Mouse (Mus musculus) gastrocnemius, postnatal 10 days (tissue): ENCODE data around the gene Ktn1. TPM values are rescaled to one million over a fixed set of nuclear protein-coding genes. Genes with fewer than 3 reads are reported as not detected.
A peak's percentile ranks its signal among the peaks of the same experiment; 100 is the strongest.

Experiments used
- DNase-seq: peaks from one replicate; pipeline ENCODE4 v3.0.0; 2021; ENCODE audit warnings: mixed read lengths
- total RNA-seq, 2 experiments: library from RNA; stranded (reverse); gene quantifications; 2 replicates each; pipeline ENCODE4 v1.2.3; 2021

Ktn1 gene
- total RNA-seq, 2 experiments from 2014 or later = 124 to 157 TPM

DNA sequence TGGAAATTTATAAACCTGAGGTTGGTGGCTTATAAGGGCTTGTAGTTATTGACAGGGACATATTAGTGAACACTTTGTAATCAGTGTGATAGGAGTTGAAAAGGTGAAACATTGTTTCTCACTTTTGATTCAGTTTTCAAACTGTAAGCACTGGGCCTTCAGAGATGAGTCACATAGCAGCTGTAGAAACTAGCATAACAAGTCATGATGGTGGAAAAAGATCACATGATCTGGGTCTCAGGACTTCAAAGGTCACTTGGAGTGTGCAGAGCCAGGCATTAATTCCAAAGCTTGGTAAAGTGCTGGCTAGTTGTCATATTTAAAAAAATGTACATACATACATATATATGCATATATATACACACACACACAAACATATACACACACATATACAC is 16.2 kb downstream of the Ktn1 start:
- DNase-seq = no peak

DNA sequence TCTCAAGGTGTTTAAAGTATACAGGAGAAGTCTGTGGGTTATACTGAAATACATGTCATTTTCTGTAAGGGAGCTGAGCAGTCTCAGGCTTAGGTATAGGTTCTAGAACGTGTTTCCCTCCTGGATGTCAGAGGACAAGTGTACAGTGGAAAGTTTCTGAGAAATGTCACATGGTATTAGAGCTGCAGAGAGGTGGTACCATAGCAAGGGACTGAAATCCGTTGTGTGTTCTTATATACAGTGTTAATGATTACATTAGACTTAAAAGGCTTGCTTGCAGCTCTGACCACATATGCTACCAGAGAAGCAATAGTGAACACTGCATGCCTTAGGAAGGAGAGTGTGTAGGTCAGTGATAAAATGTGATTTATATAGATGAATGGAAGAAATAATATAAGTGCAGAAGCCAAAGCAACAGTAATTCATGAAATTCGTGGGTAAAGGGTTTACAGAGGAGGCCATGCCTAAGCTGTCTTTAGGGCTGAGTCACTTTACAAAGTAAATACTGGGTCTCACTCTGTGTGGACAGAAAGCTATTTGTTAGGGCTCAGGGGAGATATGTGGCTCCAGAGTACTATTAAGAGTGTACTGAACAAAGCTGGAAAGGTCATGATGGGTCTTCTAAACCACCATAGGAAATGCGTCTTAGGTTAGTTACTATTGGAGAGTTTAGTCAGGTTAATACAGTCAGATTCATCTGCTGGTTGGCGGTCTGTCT is 17.0 kb downstream of the Ktn1 start:
- no peak for DNase-seq

- no peak for DNase-seq
These were observed 19.8 kb downstream of the Ktn1 start for GRCm38 (mm10) chr14:47668096-47668495.

DNA sequence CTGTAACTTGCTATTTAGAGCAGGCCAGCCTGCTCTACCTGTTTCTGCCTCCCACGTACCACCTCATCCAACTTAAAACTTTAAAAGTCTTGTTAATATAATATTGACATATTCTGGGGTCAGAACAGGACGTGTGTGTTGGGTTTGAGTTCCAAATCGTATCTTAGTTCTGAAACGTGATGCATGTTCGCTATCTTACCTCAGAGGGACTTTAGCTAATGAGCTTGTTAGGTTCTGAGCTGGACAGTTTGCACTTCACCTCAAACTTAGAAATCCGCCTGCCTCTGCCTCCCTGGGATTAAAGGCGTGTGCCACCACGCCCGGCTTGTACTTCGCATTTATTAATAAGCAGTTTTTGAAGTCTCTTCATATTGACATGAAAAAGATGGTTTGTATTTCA is 34.6 kb downstream of the Ktn1 start:
- no peak for DNase-seq

DNA sequence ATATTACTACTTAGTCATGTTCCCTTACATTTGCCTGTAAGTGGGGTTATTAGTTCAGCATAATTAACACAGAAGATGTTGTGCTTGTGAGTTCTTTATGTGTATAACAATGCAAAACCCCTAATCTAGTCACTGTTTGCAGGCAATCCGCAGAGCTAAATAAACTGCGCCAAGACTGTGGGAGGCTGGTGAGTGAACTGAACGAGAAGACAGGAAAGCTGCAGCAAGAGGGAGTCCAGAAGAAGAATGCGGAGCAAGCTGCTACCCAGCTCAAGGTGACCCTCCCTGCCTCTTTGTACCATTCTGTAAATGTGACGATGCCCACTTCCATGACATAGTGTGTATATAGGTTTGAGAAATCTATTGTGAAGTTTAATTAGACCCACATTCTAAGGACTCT is 36.3 kb downstream of the Ktn1 start:
- no peak for DNase-seq

DNA sequence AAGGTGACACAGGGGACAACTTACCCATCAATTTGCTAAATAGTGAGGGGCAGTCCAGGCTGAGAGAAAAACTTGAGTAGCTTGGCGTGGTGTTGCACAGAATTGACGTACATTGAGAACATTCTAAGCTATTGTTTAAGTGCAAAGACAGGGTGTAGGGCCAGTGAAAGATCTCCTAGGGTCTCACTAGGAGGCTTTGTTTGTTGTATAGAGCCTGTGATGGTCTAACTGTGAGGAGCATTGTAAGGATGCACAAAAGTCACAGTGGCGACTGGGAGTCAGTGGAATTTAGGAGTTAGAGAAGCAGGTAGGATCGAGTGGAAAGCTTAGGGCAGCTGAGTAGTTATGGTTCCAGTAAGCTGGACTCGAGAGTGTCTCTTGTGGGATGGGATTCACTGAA is 50.9 kb downstream of the Ktn1 start:
- no peak for DNase-seq

GRCm38 (mm10) chr14:47709546-47709945 is 61.3 kb downstream of the Ktn1 start:
- DNase-seq = no peak

- no peak for DNase-seq
These were observed 67.5 kb downstream of the Ktn1 start for GRCm38 (mm10) chr14:47715771-47716170.

- no peak for DNase-seq
These were observed 69.8 kb downstream of the Ktn1 start for GRCm38 (mm10) chr14:47717916-47718606.

DNA sequence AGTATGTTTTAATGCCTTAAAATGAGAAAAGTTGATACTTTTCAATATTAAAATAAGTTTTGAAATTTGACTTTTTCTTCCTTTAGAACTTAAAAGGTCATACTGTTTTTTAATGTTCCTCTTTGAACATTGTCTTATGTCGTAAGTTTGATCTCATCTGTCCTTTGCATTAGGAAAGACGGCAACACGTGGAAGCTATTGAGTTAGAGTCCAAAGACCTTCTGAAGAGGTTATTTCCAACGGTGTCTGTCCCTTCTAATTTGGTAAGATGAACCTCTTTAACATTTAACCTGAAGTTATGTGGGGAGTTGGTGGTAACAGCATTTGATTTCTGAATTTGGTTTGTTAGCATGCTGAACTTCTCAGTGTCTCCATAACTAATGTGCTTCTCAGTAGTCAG is 71.8 kb downstream of the Ktn1 start:
- no peak for DNase-seq

GRCm38 (mm10) chr14:47723035-47723434 is 74.8 kb downstream of the Ktn1 start:
- DNase-seq = no peak

DNA sequence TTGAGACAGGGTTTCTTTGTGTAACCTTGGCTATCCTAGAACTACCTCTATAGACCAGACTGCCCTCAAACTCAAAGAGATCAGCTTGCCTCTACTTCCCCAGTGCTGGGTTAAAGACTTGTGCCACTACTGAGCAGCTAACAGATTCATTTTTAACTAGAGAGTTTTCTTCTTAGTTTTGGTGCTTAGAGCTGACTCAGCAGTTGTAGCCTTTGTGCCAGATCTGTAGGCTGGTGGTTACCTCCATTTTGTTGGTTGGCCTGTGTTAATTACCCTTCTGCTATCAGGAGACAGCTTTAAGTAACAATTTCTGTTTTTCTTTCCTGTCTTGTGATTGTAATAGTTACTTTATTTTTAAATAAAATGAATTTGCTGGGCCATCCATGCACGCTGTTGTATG is 80.3 kb downstream of the Ktn1 start:
- DNase-seq = no peak

- DNase-seq = no peak
These were observed 87.1 kb downstream of the Ktn1 start for GRCm38 (mm10) chr14:47735354-47735753.

- DNase-seq = no peak
These were observed 88.2 kb downstream of the Ktn1 start for GRCm38 (mm10) chr14:47736471-47736870.

DNA sequence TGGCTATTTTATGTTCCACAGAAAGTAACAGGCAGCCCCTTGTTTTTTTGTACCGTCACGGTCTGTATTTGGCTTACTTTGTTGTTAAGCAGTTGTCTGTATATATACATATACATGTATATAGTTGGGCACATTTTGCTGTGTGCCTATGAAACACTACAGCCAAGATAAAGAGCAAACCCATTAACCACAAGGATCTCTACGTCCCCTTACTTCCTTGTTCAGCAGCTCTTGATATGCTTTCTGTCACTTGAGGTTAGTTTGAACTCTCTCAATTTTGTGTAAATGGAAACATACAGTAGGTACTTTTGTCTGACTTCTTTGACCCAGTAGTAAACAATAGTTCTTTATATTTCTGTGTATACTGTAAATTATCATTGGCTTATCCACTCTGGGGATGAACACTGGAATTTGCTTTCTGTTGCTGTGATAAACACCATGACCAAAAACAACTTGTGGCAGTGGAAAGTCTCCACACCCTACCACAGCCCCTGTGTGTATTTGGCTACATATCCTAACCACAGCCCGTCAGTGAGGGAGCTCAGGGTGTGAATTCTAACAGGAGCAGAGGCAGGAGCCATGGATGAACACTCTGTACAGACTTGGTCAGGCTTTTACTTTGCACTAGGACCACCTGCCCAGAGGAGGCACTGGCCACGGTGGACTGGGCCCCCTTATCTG is 92.2 kb downstream of the Ktn1 start:
- DNase-seq = no peak

- no peak for DNase-seq
These were observed 92.8 kb downstream of the Ktn1 start for GRCm38 (mm10) chr14:47741046-47741445.

GRCm38 (mm10) chr14:47742674-47743073 is 94.4 kb downstream of the Ktn1 start:
- DNase-seq = no peak

- no peak for DNase-seq
These were observed 96.8 kb downstream of the Ktn1 start for GRCm38 (mm10) chr14:47745086-47745485.

GRCm38 (mm10) chr14:47747536-47747935 is 99.3 kb downstream of the Ktn1 start:
- DNase-seq = no peak

DNA sequence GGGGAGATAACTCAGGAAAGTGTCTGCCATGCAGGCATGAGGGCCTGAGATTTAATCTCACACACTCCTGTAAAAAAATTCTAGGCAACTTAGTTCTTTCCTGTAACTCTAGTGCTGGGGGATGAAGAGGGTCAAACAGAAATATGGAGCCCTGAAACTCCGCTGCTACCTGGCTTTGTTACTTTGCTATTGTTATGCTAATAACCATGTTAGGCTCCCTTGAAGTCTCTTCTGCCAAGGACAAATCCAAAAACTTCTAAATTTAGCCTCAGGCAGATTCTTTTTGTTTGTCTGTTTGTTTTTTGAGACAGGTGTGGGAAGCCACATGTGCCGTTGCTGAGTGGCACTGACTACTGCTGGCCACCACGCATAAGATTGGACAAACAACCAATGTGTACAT is 100.5 kb downstream of the Ktn1 start:
- no peak for DNase-seq

- peak; percentile 38 for DNase-seq
These were observed 103.4 kb downstream of the Ktn1 start for GRCm38 (mm10) chr14:47751422-47752205.

- DNase-seq = no peak
These were observed 105.3 kb downstream of the Ktn1 start for GRCm38 (mm10) chr14:47753561-47753960.
